Mouse (Mus musculus) bone marrow macrophage, adult 2 months (primary cell): ENCODE measurements around the gene Sh3bgrl. TPM values are rescaled to one million over a fixed set of nuclear protein-coding genes. Genes with fewer than 3 reads are reported as not detected.

Experiments
- H3K27ac ChIP-seq: 2 replicates; pipeline ENCODE4 v1.5.1; 2012; ENCODE audit warnings: low read depth, low read length; ENCODE audit not compliant: insufficient read depth
- H3K4me1 ChIP-seq: 2 replicates; pipeline ENCODE4 v1.6.1; 2012; ENCODE audit warnings: low read length; ENCODE audit not compliant: control insufficient read depth, insufficient read depth
- H3K4me3 ChIP-seq: 2 replicates; pipeline ENCODE4 v1.5.1; 2012; ENCODE audit warnings: mild to moderate bottlenecking, low read length, moderate library complexity; ENCODE audit not compliant: insufficient read depth
- CTCF ChIP-seq: IDR thresholded peaks from 2 replicates; pipeline ENCODE4 v1.5.1; 2012; ENCODE audit warnings: low read depth, mild to moderate bottlenecking, low read length, moderate library complexity
- POLR2A ChIP-seq: IDR thresholded peaks from 2 replicates; pipeline ENCODE4 v1.6.1; 2012; ENCODE audit warnings: mild to moderate bottlenecking, low read depth, low read length, borderline replicate concordance
- polyA plus RNA-seq: library from polyadenylated mRNA; stranded (reverse); fragments of >200 nt; gene quantifications from 2 replicates; pipeline ENCODE4 v1.2.4, GENCODE M21; 2012; ENCODE audit not compliant: missing spikeins, insufficient read depth, insufficient read length

Gene Sh3bgrl
- polyA plus RNA-seq, 1 experiment = 347 TPM

DNA sequence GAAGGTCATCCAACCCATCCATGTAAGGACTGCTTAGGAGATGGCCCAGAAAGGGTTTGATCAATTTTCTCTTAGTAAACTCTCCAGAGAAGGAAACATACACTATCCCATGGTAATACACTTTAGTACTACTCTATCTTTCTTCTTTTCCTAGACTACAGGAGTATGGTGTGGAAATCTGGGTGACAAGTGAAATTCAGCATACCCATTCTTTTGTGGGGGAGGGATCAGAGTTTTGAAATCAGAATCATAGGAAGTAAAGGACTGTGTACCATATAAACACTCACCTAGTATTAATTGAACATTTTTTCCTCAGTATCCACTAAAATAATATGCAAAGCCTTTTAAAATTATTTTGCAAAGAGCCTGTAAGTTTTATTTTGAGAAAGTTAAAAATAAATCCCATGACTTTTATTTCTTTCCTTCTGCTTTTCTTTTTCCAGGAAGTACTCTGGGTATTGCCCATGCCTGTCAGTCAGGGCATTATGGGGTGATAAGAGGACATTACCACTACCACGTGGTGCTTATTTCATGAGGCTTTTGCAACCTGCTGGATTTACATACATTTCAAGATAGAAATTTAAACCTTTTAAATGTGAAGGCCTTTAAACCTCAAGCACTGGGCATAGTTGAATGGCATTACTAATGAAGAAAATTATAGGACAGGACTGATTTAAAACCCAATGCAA is 13.1 kb downstream of the Sh3bgrl start:
- no peak overlapping the region for H3K4me3 ChIP-seq
- H3K4me1 ChIP-seq = peaks cover 12% of the 10 kb centered on the region
- TF ChIP-seq CTCF (no peak), POLR2A (no peak)
- H3K27ac ChIP-seq = peak overlapping the region; percentile 71

DNA sequence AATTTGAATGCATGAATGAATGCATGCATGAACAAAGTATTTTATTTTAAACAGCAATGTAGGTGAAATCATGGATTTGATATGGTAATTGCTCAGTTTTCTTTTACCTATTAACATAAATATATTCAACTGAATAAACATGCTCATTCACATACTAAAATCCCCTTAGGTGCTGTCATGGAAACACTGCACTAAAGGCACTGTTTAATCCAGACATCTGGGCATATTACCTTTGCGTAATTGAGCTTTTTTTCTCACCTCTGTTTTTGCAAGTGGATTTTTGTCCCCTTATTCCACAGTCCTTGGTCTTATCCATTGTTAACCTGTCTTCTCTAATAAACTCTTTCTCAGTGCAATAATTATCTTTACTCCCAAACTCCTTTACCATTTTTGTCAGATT is 17.7 kb downstream of the Sh3bgrl start:
- no peak for TF ChIP-seq CTCF
- H3K4me1 ChIP-seq = peaks cover 17% of the 10 kb centered on the region
- H3K4me3 ChIP-seq = no peak overlapping the region
- no peak overlapping the region for H3K27ac ChIP-seq

DNA sequence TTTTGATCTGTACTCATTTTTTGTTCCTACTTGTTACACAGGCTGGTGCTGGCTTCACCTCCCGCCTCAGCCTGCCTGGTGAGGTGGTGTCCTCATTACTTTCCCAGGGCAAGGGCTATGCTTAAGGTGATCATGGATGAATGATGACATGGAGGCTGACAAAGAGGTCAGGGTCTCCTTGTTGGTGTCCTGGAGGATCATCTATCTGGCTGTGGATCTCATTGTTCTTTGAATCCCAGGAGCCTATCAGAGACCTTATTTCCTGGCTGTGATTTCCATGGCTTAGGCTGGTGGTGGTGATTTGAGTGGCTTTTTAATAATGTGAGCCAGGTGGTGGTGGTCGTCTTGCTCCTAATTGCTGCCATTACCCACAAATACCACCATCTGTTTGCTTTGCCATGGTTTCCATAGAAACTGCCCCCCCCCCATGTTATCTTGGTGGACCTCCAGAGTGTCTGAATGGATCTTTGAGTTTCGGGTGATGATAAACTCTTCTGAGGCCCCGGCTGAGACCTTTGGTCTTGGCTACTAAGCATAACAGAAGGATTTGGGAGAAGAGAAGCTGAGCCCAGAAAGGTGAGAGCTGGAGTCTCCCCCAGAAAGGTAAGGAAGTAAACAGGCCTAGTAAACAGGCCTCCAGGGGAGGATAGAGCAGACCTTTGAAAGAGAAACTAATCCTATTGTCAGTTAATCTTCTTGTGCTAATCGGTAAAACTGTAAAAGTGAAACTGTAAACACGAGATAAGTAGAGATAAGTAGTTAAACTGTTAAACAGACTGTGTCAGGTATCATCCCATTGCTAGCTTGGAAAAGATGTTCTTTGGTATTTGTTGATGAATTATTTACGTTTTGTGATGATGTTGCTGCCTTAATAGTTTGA is 18.5 kb downstream of the Sh3bgrl start:
- TF ChIP-seq CTCF (no peak), POLR2A (no peak)
- peaks cover 17% of the 10 kb centered on the region for H3K4me1 ChIP-seq
- H3K4me3 ChIP-seq = no peak overlapping the region
- no peak overlapping the region for H3K27ac ChIP-seq

DNA sequence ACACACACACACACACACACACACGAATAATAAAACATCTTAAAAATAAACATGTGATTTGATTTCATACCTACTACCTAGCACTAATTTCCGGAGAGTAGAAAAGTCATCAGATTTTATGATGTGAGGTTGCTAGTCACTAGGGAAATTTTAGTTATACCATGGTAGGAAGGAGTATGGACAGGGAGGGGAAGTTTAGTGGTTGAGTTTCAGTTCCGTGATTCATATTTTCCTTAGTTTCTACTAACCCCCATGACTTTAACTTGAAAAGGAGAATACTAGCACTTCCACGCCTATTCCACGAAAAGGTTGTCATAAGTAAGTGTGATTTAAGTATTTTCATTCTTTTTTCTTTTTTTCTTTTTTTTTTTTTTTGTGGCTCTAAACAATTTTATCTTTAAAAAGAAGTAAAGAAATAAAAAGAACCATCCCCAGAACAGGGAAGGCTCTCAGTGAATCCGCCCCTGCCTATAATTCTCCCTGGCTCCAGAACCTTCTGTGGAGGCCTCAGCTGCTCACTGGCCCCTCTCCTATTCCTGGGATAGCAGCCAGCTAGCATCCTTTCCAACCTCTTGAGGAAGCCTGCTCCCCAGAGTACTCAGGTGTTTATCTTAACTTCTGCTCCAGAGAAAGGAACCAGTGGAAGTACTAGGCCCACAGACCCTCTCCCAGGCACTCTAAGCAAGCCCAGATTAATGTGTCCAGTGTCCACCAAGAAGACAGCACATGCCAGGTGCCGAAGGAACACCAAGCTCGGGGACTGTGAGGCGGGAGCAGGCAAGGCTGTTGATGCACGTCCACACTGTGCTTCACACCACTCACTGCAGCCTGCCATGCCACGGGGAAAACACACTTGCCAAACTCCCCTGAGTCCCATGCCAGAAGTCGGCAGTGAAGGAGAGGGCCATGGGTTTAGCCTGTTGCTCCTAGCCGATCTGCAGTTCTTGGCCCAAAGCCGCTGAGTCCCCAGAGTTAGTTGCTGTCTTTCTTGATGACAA is 25.0 kb downstream of the Sh3bgrl start:
- TF ChIP-seq POLR2A = no peak
- TF ChIP-seq CTCF = no peak
- peak overlapping the region; percentile 60 for H3K27ac ChIP-seq
- no peak overlapping the region for H3K4me3 ChIP-seq

DNA sequence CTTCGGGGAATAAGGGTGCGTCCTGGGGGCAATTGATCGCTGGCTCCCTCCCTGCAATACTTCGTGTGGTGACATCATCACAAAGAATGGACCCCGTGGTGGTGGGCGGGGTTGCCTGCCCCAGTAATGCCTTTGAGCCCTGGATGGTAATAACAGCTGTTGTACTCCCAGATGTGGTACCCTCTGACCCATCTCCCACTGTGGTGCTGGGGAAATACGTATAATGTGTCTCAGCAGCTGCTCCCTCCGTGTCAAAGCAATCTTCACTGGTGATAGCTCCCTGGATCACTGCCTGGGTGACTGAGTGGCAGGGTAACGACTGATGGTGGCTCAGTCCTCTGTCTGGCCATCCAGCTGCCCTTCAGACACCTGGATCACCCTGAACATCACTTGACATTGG is 26.0 kb downstream of the Sh3bgrl start:
- TF ChIP-seq CTCF = no peak
- no peak for TF ChIP-seq POLR2A
- Histone ChIP-seq H3K4me1 (peaks cover 23% of the 10 kb centered on the region), H3K4me3 (no peak overlapping the region), H3K27ac (no peak overlapping the region)

More for the DNA sequence above, 25.0 kb downstream of the Sh3bgrl start:
- peaks cover 23% of the 10 kb centered on the region for H3K4me1 ChIP-seq

DNA sequence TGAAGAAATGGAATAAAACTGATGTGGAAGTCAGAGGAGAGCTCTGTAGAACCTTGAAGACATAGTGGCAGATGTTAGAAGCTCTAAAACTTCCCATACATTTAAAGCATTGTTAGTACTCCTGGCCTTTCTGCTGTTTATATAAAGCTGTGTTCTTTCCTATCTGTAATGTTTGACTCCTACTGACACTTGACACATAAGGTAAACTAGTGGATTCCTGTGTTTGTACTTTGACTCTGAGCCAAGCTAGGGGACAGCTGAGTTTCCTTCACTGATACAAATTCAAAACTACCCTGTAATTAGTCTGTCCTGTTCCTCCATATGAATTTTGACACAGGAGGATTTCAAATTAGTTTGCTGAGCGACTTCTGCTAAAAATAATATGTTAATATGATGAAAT is 27.5 kb downstream of the Sh3bgrl start:
- Histone ChIP-seq H3K27ac (peak overlapping the region; percentile 17; the same call in 1 of the 2 replicates), H3K4me1 (peaks cover 24% of the 10 kb centered on the region), H3K4me3 (no peak overlapping the region)
- TF ChIP-seq POLR2A (no peak), CTCF (no peak)

GRCm38 (mm10) chrX:109123762-109124161 is 28.6 kb downstream of the Sh3bgrl start:
- H3K27ac ChIP-seq = no peak overlapping the region
- peaks cover 25% of the 10 kb centered on the region for H3K4me1 ChIP-seq
- no peak overlapping the region for H3K4me3 ChIP-seq
- no peak for TF ChIP-seq POLR2A
- no peak for TF ChIP-seq CTCF

DNA sequence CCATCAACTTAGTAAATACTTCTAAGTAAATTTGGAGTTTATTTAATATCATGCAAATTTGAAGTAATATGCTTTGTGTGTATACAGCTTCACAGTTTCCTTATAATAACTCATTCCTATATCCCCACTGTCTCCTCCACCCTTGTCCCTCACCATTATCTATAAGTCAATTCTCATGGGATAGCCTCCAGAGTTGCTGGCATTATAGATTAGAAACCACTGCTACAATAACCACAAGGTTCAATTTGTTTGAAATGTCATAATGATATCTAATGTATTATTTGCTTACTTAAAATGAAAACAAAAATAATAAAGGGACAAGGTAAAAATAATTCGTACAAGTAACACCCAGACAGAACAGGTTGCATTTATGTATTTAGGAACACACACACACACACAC is 31.7 kb downstream of the Sh3bgrl start:
- Histone ChIP-seq H3K4me3 (no peak overlapping the region), H3K4me1 (peaks cover 12% of the 10 kb centered on the region), H3K27ac (no peak overlapping the region)
- TF ChIP-seq CTCF = no peak
- no peak for TF ChIP-seq POLR2A

- H3K27ac ChIP-seq = no peak overlapping the region
Observed at GRCm38 (mm10) chrX:109127551-109128088, 32.5 kb downstream of the Sh3bgrl start.

More at GRCm38 (mm10) chrX:109127551-109128088, 32.5 kb downstream of the Sh3bgrl start:
- Histone ChIP-seq H3K4me1 (peaks cover 10% of the 10 kb centered on the region), H3K4me3 (no peak overlapping the region)
- no peak for TF ChIP-seq CTCF
- no peak for TF ChIP-seq POLR2A
